Mouse (Mus musculus): ENCODE measurements around the gene Jmjd8.
"Not testable (repeated sequence)": the region's sequence is repeated elsewhere in the genome, so short reads cannot be mapped to it uniquely, and the experiment has no call there.

The Jmjd8 gene

DNA sequence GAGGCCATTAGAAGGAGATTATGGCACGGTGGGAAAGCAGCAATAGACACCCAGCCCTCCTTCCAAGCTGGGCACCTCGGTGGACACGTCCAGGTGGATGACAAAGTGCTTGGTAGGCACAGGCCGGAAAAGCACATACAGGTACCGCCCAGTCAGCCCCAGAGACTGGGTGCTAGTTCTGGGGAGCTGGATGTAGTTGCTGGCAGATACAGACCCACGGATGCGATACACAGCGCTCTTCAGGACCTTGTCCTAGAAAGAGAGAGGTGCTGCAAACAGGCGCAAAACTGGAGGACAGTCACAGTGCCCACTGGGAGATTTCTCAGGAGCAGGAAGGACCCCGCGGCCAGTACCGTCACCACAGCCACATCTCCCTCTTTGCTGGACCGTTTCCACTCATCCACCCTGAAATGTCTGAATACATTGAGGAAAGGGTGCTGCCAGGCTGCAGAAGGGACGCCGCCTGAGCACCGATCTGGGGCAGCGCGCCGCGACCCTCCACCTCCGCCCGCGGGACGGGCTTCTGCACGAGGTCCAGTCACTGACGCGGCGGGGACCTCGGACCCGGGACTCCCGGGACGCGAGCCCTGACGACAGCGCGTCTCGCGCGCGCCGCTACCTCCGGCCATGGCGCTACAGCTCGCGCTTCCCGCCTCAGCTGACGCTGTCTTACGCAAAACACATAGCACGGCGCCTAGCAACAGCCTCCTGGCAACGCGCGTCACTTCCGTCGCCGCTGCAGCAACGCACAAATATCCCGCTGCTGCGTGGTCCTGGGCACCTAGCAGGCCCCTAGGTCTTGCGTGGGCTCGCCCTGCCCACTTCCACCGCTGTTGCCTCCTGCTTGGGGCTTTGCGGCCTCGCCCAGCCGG lies 32.4 kb downstream of the Jmjd8 start, which contains the start of gene Wdr90:
Wdr90 (minus strand) TSS at position 670 of the 872 bp plus-strand sequence.
- DNase-seq (ENCODE audit: extremely low read depth, insufficient read length, low spot score): peak; percentile 97

DNA sequence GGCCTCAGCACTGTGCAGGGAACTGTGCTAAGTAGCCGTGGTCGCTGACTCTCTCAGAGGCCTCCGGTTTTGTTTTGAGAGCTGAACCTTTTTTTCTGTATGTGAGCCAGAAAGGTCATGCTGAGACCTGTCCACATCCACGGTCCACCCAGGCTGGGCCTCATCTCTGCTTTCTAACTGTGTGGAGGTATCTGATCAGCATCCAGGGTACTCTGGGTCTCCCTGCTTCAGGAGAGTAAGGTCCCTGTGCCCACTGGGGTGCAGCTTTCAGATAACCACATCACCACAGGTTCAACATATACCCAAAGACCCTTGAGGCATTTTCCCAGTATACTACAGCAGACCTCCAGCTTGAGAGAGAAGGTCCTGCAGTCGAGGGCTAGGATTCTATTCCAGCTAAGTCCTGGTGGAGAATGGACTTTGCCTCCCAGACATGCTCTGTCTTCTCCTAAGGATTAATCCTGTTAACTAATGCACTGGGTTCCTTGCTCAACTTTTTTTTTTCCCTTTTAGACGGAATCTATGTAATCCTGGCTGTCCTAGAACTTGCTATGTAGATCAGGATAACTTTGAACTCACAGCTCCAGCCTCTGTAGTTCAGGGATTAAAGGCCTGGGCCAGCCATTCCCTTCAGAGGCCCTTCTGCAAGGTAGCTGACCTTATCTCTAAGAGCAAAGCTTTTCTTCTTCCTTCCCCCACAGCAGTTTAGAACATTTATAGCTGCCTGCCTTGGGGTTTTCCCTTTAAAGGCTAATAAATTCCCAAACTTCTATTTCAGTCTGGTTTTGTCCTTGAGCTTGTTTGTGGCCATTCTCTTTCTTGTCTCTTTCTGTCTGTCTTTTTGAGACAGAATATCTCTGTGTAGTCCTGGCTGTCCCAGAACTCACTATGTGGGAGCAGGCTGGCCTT lies 33.3 kb downstream of the Jmjd8 start:
- DNase-seq (ENCODE audit: extremely low read depth, insufficient read length, low spot score): no peak

DNA sequence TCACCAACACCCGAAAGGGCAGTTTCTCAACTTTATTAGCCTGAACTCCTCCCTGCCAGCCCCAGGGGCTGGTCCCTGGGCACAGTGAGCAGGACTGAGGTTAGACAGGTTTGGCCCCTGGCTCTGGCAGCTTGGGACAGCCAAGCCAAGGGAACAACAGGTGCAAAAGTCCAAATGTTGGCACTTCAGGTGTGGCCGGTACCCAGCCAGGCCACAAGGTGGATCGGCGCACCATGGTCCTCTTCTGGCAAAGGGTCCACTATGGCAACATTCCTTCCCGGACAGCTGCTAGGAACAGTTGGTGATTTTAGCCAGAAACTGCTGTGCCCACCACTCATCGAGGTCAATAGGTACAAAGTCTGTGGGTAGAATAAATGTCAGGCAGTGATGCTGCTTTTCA lies 35.0 kb downstream of the Jmjd8 start:
- no peak for DNase-seq (ENCODE audit: extremely low read depth, insufficient read length, low spot score)

DNA sequence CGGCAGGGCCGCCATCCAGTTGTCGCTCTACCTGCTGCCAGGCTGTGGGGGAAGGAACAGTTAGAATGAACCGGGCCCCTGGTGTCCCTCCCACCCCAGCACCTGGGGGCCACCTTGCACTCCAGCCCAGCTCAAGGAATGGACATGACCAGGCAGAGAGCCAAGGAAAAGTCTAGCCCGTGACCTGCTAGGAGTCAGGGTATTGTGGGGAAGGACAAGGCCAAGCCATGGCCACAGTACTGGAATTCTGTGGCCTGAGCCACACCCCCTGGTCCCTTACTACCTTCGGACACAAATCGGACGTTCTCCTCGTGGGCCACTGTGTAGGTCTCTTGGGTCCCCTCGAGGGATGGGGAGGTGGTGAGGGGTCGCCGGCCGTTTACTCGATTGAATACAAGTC lies 35.6 kb downstream of the Jmjd8 start:
- no peak for DNase-seq (ENCODE audit: extremely low read depth, insufficient read length, low spot score)

DNA sequence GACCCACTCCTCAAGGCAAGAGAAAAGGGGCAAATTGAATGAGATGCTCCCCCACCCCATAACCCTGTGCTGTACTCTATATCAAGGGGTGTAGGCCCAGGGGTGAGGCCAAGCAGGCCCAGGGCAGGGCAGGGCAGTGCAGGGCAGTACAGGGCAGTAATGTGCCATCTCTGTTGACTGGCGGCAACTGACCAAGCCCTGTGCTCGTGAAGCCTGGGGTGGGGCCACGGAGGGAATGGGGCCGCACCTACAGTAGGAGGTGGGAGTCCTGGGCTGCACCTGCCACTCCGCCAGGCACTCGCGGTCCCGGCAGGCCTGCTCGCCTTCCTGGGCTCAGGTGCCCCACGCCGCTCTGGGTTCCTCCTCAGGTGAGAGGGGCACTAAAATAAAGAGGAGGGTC lies 36.6 kb downstream of the Jmjd8 start:
- DNase-seq (ENCODE audit: extremely low read depth, insufficient read length, low spot score): no peak

DNA sequence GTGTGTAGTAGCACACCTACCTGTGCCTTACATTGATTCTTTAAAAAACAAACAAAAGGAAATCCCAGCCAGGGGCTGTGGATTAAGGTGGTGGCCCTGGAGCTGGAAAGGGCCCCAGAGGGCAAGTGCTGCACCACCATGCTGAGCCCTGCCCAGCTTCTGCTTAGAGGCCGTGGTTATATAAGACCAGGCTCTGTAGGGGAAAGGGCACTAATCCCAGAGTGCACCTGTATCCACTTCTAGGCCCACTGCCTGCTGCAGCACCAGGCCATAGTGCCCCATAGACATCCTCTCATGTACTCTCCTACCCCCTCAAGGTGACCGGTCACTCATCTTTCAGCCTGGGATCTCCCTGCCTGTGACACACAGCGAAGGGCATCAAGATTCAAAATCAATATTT lies 37.5 kb downstream of the Jmjd8 start:
- no peak for DNase-seq (ENCODE audit: extremely low read depth, insufficient read length, low spot score)

DNA sequence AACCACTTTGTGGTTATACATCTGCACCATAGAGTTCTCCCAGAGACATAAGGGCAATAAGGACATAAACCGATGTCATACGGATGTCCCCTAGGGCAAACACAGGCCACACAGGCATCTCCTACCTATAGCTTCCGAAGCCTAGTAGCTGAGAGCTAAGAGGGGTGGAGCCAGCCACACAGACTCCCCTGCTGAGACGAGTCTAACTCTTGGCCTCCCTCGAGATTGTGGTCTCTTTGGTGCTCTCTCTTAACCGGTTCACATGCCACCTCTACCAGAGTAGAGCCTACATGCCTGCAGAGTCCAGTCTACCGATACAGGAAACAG lies 38.8 kb downstream of the Jmjd8 start:
- DNase-seq (ENCODE audit: extremely low read depth, insufficient read length, low spot score): no peak

DNA sequence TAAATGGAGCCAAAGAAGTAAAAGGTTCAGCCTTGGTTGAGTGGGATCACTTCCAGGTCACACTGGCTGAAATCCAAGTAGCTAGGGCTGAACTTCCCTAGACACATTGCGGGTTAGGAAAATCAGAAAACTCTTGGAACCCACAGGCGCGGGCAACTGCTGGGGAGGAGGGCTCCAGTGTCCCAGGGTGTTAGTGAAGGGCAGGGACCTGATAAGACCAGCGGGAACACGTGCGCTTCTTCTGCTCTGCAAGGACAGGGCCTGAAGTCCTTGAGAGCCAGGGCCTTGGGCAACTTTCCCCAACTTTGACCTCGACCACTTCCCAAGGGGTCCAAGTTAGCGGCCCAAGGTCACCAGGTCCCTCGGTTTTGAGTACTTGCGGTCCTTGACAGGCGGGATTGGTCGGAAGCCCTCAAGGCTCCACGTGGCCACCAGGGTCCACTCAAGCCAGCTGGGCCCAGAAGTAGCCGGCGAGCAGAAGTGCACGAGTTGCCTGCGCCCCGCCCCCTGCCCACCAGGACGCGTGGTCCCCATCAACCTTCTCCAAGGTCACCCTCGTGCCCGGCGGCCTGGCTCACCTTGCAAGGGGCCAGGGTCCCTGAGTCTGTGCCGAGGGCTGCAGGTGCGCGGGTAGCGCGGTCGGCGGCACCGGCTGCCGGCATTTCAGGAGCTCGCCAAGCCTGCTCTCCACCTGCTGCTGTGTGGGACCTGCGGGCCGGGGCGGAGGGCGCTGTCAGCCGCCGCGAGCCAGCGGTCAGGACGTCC lies 39.4 kb downstream of the Jmjd8 start:
- DNase-seq (ENCODE audit: extremely low read depth, insufficient read length, low spot score): peak; percentile 84

DNA sequence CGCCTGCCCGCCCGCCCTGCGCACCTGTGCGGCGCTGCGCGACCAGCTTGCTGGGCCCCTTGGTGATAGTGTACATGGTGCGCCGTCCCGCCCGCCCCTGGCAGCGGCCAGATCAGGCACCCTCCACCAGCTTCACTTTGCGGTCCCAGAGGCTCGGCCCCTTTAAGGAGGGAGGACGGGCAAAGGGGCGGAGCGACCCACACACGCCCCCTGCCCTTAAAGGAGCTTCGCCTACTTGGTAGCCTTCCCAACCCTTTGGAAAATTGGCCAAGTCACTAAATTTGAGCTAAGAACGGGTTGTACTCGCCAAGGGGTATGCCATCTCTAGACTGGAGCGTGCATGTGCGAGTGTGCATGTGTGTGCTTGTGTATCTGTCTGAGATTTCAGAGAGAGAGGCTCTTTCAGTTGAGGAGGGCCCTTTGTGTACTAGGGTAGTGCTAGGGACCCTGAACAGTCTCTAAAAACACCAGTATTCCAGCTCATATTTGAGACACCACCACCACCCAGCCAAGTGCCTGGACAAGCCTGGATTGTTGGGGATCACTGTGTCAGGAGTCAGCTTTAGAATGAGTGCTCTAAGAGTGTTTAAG lies 40.0 kb downstream of the Jmjd8 start, which contains the start of gene Mcrip2:
Mcrip2 (minus strand) TSS at position 164 of the 591 bp plus-strand sequence.
- peak; percentile 87 for DNase-seq (ENCODE audit: extremely low read depth, insufficient read length, low spot score)

DNA sequence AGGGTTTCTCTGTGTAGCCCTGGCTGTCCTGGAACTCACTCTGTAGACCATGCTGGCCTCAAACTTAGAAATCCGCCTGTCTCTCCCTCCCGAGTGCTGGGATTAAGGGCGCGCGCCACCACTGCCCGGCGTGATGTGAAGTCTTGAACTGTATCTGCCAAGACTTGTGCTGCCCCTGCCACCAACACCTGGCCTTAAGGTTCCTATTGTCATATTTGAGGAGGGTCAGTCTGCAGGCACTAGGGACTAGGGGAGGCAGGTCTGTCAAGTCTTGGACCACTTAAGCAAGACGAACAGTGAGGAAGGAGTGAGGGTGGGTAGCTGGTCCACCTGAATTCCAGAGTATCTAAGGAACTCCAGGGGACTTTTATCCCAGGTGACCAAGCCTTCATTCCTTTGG lies 40.8 kb downstream of the Jmjd8 start:
- DNase-seq (ENCODE audit: extremely low read depth, insufficient read length, low spot score): no peak

DNA sequence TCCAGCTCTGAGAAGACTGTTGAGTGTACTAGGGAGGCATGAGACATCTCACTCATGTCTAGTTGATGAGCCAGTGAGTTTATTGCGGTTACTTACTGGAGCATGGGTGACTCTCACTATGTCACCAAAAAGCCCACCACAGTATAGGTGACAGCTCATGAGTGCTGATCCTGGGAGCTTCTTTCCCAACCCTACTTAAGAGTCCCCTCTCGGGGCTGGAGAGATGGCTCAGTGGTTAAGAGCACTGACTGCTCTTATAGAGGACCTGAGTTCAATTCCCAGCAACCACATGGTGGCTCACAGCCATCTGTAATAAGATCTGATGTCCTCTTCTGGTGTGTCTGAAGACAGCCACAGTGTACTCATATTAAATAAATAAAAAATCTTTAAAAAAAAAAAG lies 41.3 kb downstream of the Jmjd8 start:
- no peak for DNase-seq (ENCODE audit: extremely low read depth, insufficient read length, low spot score)

DNA sequence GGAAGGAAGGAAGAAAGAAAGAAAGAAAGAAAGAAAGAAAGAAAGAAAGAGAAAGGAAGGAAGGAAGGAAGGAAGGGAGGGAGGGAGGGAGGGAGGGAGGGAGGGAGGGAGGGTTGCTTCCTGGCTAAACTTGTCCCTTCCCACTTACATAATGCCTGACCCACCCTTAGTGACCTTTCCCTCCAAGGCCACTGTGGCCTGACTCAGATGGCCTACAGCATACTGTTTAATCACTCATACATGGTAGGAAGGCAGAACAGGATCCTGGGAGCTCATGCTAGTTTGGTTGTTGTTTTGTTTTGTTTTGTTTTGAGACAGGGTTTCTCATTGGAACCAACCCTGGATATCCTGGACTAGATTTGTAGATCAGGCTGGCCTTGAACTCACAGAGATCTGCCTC lies 42.9 kb downstream of the Jmjd8 start:
- not testable (repeated sequence) for DNase-seq (ENCODE audit: extremely low read depth, insufficient read length, low spot score)

DNA sequence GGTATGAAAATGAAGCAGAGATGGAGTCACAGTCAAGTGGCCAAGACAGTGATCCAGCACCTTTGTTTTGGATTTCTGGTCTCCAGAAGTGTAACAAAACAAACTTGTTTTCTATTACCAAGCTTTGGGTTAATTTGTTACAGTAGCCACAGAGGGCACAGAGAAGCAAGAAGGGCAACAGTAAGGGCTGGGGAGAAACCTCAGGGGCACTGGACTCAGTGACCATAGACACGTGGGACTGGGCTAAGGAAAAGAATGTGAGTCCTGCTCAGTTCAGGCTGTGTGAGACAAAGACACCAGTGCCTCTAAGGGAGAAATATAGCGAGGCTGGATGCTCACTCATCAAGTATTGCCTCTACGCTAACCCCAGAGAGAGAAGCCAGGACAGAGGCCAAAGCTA lies 44.0 kb downstream of the Jmjd8 start:
- DNase-seq (ENCODE audit: extremely low read depth, insufficient read length, low spot score): no peak

DNA sequence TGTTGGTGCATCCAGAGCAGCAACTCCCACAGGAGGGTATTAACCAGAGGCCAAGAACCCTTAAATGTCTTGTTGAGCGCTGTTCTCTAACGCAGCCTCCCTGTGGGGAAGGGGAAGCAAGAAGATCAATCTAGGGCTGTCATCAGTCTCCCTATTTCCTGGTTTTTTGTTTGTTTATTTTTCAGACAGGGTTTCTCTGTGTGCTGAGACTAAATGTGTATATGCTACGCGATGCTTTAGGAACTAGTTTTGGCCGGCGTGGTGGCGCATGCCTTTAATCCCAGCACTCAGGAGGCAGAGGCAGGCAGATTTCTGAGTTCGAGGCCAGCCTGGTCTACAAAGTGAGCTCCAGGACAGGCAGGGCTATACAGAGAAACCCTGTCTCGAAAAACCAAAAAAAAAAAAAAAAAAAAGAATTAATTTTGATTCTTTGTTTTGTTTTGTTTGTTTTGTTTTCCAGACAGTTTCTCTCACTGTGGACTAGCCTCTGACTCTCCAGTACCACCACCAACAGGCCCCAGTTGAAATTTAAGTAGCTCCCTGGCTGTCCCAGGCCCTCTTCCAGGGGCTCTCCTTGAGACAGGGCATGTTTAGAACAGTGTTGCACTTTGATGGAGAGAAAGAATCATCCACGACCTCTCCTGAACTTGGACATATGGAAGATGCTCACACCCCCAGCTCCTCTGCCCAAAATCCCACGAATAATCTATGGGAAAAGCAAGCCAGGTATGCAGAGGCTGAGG lies 44.9 kb downstream of the Jmjd8 start:
- no peak for DNase-seq (ENCODE audit: extremely low read depth, insufficient read length, low spot score)

DNA sequence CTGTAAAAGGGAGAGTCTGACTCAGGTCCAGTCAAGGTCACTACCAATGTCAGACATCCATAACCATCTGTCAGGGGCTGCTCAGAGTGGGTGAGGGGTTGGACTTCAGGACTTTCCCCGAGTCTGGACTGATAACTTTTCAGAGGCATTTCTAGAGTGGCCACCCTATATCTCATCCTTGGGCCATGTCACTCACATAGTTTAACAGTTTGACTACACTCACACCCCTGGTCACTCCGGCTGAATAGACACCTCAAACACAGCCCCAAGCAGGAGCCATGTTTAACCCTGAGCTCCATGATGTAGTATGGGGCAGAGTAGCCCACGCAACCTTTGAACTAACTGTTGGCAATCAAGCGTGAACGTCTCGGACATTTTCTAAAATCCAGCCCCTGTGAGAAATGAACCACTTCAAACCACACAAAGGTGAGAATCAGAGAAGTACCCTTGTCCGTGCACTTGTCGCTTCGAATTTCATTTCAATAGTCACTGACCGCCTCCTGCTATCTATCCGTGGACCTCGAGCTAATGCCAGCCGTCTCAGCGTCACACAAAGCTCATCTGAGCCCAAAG lies 45.6 kb downstream of the Jmjd8 start:
- no peak for DNase-seq (ENCODE audit: extremely low read depth, insufficient read length, low spot score)

DNA sequence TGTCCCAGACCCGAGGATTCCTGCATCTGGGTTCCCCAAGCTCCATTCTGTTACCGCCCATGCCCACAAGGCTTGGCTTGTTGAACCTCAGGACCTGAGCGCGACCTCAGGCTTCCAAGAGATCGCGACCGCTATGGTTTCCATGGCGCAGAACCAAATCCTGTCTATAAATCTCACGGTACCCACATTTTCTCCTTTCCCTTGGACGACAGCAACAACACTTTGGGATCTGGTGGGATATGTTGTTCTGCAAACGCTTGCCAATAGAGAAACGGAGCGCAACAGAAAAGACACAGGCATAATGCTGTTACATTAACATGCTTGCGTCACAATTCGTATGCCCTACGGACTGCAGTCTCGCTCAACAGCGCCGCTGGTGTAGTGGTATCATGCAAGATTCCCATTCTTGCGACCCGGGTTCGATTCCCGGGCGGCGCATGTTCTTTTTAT lies 46.1 kb downstream of the Jmjd8 start, which contains the start of gene Mettl26:
Mettl26 (plus strand) TSS at position 354 of the 450 bp plus-strand sequence.
- DNase-seq (ENCODE audit: extremely low read depth, insufficient read length, low spot score): no peak

DNA sequence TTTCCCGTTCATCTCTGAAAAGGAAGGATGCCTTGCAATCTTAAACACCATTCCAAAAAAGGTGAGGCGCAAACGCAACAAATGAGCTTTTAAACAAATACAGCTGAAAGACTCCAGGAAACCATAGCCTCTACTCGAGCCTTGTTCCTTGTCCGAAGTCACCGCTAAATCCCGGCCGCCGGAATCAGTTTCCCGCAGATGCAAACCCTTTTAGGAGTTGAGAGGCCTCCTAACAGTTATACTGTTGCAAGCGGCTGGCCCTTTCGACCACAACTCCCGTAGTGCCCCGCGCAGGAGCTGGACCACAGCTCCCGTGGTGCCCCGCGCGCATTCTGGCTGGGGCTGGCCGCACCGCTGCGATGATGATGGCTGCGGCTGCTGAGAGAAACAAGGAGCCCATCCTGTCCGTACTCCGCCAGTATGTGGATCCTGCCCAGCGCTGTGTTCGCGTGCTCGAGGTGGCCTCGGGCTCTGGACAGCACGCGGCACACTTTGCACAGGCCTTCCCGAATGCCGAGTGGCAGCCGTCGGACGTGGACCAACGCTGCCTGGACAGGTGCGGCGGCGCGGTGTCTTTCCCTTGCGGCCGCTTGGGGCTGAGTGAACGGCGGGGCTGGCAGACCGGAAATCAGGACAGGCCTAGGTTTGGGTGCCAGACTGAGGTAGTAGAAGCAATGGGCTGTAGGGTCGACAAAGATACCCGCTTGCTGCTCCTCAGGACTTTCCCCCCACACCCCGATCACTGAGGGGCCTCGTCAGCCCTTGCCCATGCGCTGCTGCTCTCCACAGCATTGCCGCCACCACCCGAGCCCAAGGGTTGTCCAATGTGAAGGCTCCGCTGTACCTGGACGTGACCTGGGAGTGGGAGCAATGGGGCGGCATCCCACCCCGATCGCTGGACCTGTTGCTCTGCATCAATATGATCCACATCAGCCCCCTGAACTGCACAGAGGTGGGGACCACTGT lies 46.8 kb downstream of the Jmjd8 start:
- DNase-seq (ENCODE audit: extremely low read depth, insufficient read length, low spot score): peak; percentile 92

DNA sequence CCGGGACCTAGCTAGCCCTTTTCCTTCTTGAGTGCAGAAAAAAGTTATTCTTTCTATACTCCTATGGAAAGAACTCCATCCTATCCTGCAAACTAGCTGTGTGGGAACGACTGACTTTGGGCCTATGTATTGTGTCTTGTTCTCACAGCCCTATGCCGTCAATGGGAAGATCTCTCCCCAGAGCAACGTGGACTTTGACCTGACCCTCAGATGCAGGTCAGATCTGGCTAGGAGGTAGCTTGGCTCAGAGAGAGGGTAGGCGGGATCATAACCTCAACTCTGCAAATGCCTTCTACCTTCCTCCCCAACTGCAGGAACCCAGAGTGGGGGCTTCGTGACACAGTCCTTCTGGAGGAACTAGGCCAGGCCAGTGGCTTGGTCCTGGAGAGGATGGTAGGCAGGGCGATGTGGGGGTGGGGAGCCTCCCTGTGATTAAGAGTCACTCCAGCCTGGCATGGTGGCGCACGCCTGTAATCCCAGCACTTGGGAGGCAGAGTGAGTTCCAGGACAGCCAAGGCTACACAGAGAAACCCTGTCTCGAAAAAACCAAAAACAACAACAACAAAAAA lies 47.8 kb downstream of the Jmjd8 start:
- DNase-seq (ENCODE audit: extremely low read depth, insufficient read length, low spot score): no peak
